Mouse (Mus musculus) heart, postnatal 14 days (tissue): ENCODE measurements around the gene Mlph. TPM values are rescaled to one million over a fixed set of nuclear protein-coding genes. Genes with fewer than 3 reads are reported as not detected.

Experiments used
- DNase-seq, 2 experiments: peaks; one replicate each; pipeline ENCODE4 v3.0.0; 2021 to 2022
- intact Hi-C: fragments of 180-260 bp; cut with DNase I; formaldehyde crosslinking; loops from one replicate; pipeline ENCODE4 v1.15.1; 2025
- total RNA-seq, 2 experiments: library from RNA; stranded (reverse); gene quantifications; 2 replicates each; pipeline ENCODE4 v1.2.3; 2021

The Mlph gene
- total RNA-seq, 2 experiments from 2014 or later, result 0.41 to 0.86 TPM

- intact Hi-C loops, result no loop called here
Measured at GRCm38 (mm10) chr1:90999911-91000601, 85.2 kb downstream of the Mlph start.

More at GRCm38 (mm10) chr1:90999911-91000601, 85.2 kb downstream of the Mlph start:
- no peak for DNase-seq

Other genes starting within 250 kb of the Mlph start
- 100 to 1,000 TPM in 1 of 2 experiments, 10 to 100 TPM in 1; 90.3 to 105 TPM for gene Col6a3, start 71.1 kb upstream of the Mlph start, total RNA-seq
- not detected for gene Prlh, start 38.0 kb downstream of the Mlph start, total RNA-seq
- 1 to 10 TPM; 2.5 to 3.1 TPM for gene Rab17, start 54.6 kb downstream of the Mlph start, total RNA-seq
- 100 to 1,000 TPM; 101 to 109 TPM for gene Lrrfip1, start 83.7 kb downstream of the Mlph start, total RNA-seq
- under 1 TPM; 0.10 to 0.12 TPM for gene Rbm44, start 230.0 kb downstream of the Mlph start, total RNA-seq